Mouse (Mus musculus) myocyte (in vitro differentiated cells): ENCODE measurements at regions not wholly inside any gene's neighbourhood (a gene's known extent, or its start where the extent isn't known, plus 50 kb on each side); places are given as distances from the start of the nearest gene placed in this dataset.

Experiments used
- H3K27me3 ChIP-seq: one replicate; pipeline ENCODE4 v1.6.1; 2011; ENCODE audit not compliant: control insufficient read depth, insufficient read depth, insufficient read length
- H3K36me3 ChIP-seq: one replicate; pipeline ENCODE4 v1.6.1; 2011; ENCODE audit not compliant: control insufficient read depth, insufficient read depth
- H3K4me2 ChIP-seq: one replicate; pipeline ENCODE4 v1.6.1; 2011; ENCODE audit warnings: low read depth, control low read depth
- H3K4me3 ChIP-seq: one replicate; pipeline ENCODE4 v1.5.1; 2011; ENCODE audit warnings: mild to moderate bottlenecking, control low read depth, moderate library complexity
- H3K79me2 ChIP-seq: one replicate; pipeline ENCODE4 v1.6.1; 2011; ENCODE audit not compliant: control insufficient read depth, insufficient read depth
- H3ac ChIP-seq: one replicate; pipeline ENCODE4 v1.6.1; 2011; ENCODE audit not compliant: control insufficient read depth, insufficient read length
- CEBPB ChIP-seq: IDR thresholded peaks from 2 replicates; pipeline ENCODE4 v1.6.1; 2011; ENCODE audit warnings: mild to moderate bottlenecking, moderate library complexity; ENCODE audit not compliant: poor library complexity, insufficient read depth, severe bottlenecking
- E2F4 ChIP-seq: IDR thresholded peaks from one replicate; pipeline ENCODE4 v1.6.1; 2011; ENCODE audit warnings: mild to moderate bottlenecking, control low read depth, moderate library complexity; ENCODE audit not compliant: insufficient read depth
- MAX ChIP-seq: IDR thresholded peaks from one replicate; pipeline ENCODE4 v1.6.1; 2011; ENCODE audit warnings: low read depth, mild to moderate bottlenecking, control low read depth
- MYOD1 ChIP-seq, 3 experiments: IDR thresholded peaks; one replicate each; pipeline ENCODE4 v1.6.1; 2011; ENCODE audit warnings: control low read depth in 2 of 3, low read depth in 2 of 3, mild to moderate bottlenecking in 2 of 3, moderate library complexity in 1 of 3; ENCODE audit not compliant: insufficient read length in 2 of 3, control insufficient read depth in 1 of 3
- MYOG ChIP-seq, 3 experiments: IDR thresholded peaks; one replicate each; pipeline ENCODE4 v1.6.1; 2011; ENCODE audit warnings: control low read depth in 2 of 3, low read depth in 2 of 3, mild to moderate bottlenecking in 2 of 3; ENCODE audit not compliant: insufficient read length in 2 of 3, control insufficient read depth in 1 of 3, insufficient read depth in 1 of 3
- POLR2A ChIP-seq: IDR thresholded peaks from one replicate; pipeline ENCODE4 v1.6.1; 2011; ENCODE audit warnings: low read depth, mild to moderate bottlenecking, control low read depth, moderate library complexity; ENCODE audit not compliant: insufficient read length
- POLR2AphosphoS2 ChIP-seq: IDR thresholded peaks from one replicate; pipeline ENCODE4 v1.6.1; 2011; ENCODE audit warnings: low read depth, control low read depth; ENCODE audit not compliant: insufficient read length
- REST ChIP-seq: IDR thresholded peaks from one replicate; pipeline ENCODE4 v1.6.1; 2011; ENCODE audit warnings: mild to moderate bottlenecking, control low read depth, moderate library complexity; ENCODE audit not compliant: insufficient read depth, insufficient read length
- SRF ChIP-seq: IDR thresholded peaks from one replicate; pipeline ENCODE4 v1.6.1; 2011; ENCODE audit warnings: low read depth; ENCODE audit not compliant: control insufficient read depth, insufficient read length
- TCF12 ChIP-seq: IDR thresholded peaks from one replicate; pipeline ENCODE4 v1.6.1; 2011; ENCODE audit warnings: mild to moderate bottlenecking, control low read depth; ENCODE audit not compliant: poor library complexity, insufficient read depth, severe bottlenecking
- TCF3 ChIP-seq: IDR thresholded peaks from one replicate; pipeline ENCODE4 v1.6.1; 2011; ENCODE audit warnings: low read depth, control low read depth; ENCODE audit not compliant: insufficient read length
- USF1 ChIP-seq: IDR thresholded peaks from one replicate; pipeline ENCODE4 v1.6.1; 2011; ENCODE audit warnings: low read depth, mild to moderate bottlenecking, control low read depth, moderate library complexity

DNA sequence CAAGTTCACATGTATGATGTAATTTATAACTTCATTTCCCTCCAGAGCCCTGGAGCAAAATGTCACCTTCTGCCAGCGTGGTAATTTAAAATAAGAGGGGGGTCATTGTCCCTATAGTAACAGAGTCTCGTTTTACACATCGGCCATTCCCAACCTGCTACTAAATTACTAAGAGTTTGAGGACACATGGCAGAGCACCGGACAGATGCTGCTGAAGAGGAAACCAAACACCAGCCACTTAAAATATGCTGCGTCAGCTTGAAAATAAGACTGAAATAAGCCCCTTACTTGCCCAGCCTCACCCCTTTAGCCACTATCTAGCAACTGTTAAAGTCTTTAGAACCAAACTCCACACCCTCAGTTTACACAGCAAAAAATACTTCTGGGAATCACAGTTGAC is 518.1 kb upstream of the Atp11b start:
- no peaks in the 10 kb centered on the region for H3K79me2 ChIP-seq
- no peak overlapping the region for H3ac ChIP-seq
- H3K4me2 ChIP-seq: no peak overlapping the region
- H3K27me3 ChIP-seq: no peaks in the 10 kb centered on the region
- H3K4me3 ChIP-seq: no peak overlapping the region
- H3K36me3 ChIP-seq: no peaks in the 10 kb centered on the region
- TF ChIP-seq TCF3 (no peak), REST (no peak), MYOG (IDR thresholded peaks at IDR 0.05; ENCODE audit: control insufficient read depth in 1 of 3, insufficient read depth in 1 of 3, insufficient read length in 2 of 3, low read depth in 2 of 3) (no peak), CEBPB (no peak), TCF12 (no peak)

DNA sequence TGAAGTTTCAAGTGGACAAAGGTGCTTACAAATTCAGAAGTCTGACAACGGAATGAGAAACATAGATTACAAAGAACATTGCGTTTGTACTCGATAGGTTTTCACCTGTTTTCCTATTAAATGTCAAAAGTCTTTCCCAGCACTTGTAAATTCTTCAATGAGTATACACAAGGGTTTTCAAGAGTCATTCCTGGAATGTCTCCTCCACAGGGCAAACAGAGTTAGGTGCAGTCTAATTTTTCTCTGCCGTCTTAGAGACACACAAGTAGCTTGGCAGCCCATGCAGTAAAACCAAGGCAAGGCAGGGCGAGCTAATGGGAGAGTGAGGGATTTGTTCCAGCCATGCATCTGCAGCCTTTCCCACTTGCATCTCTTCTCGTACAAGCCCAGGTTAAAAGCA is 516.6 kb upstream of the Atp11b start:
- Histone ChIP-seq H3K4me3 (no peak overlapping the region), H3K4me2 (no peak overlapping the region), H3K27me3 (no peaks in the 10 kb centered on the region), H3K36me3 (no peaks in the 10 kb centered on the region), H3ac (no peak overlapping the region), H3K79me2 (no peaks in the 10 kb centered on the region)
- TF ChIP-seq CEBPB (no peak), MAX (no peak), USF1 (no peak), POLR2A (no peak), TCF3 (no peak), MYOG (IDR thresholded peaks at IDR 0.05; ENCODE audit: control insufficient read depth in 1 of 3, insufficient read depth in 1 of 3, insufficient read length in 2 of 3, low read depth in 2 of 3) (no peak), SRF (no peak)

DNA sequence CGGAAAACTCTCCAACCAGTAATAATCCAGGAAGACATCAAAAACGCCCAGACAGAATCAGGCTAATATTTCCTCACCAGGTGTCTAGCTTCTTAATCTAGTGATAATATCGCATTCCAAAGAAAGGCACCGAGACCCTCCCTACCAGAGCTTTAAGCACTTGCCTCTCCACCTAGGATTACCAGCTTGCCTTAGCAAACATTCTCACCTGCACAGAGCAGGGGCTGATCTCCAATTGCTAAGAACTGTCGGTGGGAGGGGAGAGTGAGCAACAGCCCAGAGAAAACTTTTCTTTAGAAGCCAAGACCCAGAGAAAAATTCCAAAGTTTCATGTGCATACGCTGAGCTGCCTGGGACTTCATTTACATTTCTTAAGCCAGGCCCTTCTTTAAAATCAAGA is 511.6 kb upstream of the Atp11b start:
- H3K79me2 ChIP-seq: no peaks in the 10 kb centered on the region

DNA sequence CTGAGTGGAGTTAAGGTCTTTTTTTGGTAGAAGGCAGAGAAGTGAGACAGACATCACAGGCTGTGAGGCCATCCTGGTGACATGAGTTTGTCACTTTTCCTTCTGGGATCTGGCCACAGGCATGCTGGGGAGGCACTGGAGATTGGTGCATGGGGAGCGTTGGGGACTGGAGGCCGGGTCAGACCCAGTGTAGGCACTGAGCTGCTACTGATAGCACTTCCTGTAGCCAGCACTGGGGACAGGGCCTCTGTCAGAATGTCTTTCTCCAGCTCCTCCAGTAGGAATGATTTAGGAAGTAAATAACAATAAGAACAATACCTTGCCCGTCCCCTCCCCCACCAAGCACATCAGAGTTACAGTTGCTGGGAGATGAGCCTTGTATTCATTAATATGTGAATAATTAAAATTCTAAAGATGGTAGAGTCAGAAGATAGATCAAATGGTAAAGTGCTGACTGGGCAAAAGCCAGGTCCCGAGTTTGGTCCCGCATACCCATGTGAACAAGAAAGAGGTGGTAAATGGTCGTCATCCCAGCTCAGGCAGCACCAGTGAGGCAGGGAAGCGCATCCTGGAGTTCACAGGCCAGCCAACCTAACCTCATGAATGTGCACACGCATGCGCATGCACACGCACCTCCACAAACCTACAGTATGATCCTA is 510.9 kb upstream of the Atp11b start:
- no peak for TF ChIP-seq REST
- no peak for TF ChIP-seq CEBPB
- no peak for TF ChIP-seq E2F4
- no peak for TF ChIP-seq MAX
- TF ChIP-seq MYOD1 (IDR thresholded peaks at IDR 0.05; ENCODE audit: control insufficient read depth in 1 of 3, insufficient read length in 2 of 3, low read depth in 2 of 3): no peak
- H3K36me3 ChIP-seq: no peaks in the 10 kb centered on the region
- no peak overlapping the region for H3ac ChIP-seq
- H3K79me2 ChIP-seq: no peaks in the 10 kb centered on the region
- H3K4me2 ChIP-seq: no peak overlapping the region
- no peak overlapping the region for H3K4me3 ChIP-seq
- no peaks in the 10 kb centered on the region for H3K27me3 ChIP-seq

More for the DNA sequence above, 511.6 kb upstream of the Atp11b start:
- H3K36me3 ChIP-seq: no peaks in the 10 kb centered on the region
- no peak overlapping the region for H3K4me2 ChIP-seq
- no peak overlapping the region for H3ac ChIP-seq
- no peak overlapping the region for H3K4me3 ChIP-seq
- TF ChIP-seq MYOD1 (IDR thresholded peaks at IDR 0.05; ENCODE audit: control insufficient read depth in 1 of 3, insufficient read length in 2 of 3, low read depth in 2 of 3) (no peak), REST (no peak), POLR2A (no peak), TCF12 (no peak), MYOG (IDR thresholded peaks at IDR 0.05; ENCODE audit: control insufficient read depth in 1 of 3, insufficient read depth in 1 of 3, insufficient read length in 2 of 3, low read depth in 2 of 3) (no peak), TCF3 (no peak)
- H3K27me3 ChIP-seq: no peaks in the 10 kb centered on the region

DNA sequence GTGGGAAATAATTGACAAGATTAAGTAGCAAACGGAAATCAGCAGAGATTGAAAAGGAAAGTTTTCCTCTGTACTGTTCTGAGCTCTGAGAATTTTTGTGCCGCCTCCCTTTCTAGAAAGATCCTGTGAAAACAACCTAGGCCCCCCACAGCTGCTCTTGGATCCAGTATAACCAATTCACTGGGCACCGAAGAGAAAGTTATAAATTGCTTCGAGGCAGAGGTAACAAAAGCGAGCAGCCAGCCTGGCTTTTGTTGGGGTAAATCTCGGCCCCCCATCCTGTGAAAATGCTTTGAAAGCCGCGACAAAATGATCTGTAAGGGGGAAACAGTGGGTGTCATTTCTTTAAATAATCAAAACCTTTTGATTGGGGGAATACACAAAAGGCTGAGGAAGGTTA is 508.9 kb upstream of the Atp11b start:
- H3K4me2 ChIP-seq: no peak overlapping the region
- TF ChIP-seq TCF3 (no peak), USF1 (no peak)

DNA sequence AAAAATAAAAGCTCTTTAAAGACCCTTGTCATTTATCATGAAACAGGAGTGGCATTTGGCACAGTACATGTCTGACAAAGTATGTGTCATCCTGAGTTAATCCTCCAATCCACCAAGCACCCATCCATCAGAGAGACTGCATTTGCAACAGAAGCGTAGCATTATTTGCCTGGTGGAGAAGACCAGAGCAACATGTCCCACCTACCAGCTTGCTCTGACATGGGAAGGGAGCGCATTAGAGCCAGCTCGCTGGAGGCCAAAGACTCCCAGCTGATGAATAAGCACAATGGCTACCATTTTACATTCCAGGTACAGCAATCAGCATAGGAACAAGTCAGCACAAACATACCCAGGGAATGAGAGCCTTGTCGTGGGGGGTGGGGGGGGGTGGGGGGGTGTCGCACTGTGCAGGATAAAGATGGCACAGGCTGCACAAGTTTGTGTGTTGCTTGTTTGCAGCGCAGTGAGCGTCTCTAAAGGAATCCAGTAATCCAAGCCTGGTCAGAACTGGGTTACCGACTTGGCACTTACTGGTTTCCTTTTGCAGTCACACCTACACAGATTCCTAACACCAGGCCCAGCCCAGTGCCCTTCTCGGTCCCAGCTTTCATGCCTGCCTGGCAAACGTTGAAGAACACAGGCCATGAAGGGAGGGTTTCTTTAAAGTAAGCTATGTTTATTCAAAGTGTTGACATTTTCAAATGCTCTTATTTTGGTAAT is 507.8 kb upstream of the Atp11b start:
- Histone ChIP-seq H3K4me2 (no peak overlapping the region), H3K79me2 (no peaks in the 10 kb centered on the region), H3ac (no peak overlapping the region), H3K4me3 (no peak overlapping the region), H3K27me3 (no peaks in the 10 kb centered on the region), H3K36me3 (no peaks in the 10 kb centered on the region)
- no peak for TF ChIP-seq MAX
- TF ChIP-seq POLR2A: no peak
- no peak for TF ChIP-seq TCF12
- TF ChIP-seq USF1: no peak
- no peak for TF ChIP-seq TCF3
- no peak for TF ChIP-seq CEBPB
- no peak for TF ChIP-seq MYOD1 (IDR thresholded peaks at IDR 0.05; ENCODE audit: control insufficient read depth in 1 of 3, insufficient read length in 2 of 3, low read depth in 2 of 3)
- no peak for TF ChIP-seq MYOG (IDR thresholded peaks at IDR 0.05; ENCODE audit: control insufficient read depth in 1 of 3, insufficient read depth in 1 of 3, insufficient read length in 2 of 3, low read depth in 2 of 3)
- TF ChIP-seq REST: no peak
- TF ChIP-seq POLR2AphosphoS2: no peak
- no peak for TF ChIP-seq SRF
- TF ChIP-seq E2F4: no peak

More for the DNA sequence above, 508.9 kb upstream of the Atp11b start:
- H3K36me3 ChIP-seq: no peaks in the 10 kb centered on the region
- no peaks in the 10 kb centered on the region for H3K79me2 ChIP-seq
- no peak overlapping the region for H3ac ChIP-seq
- H3K4me3 ChIP-seq: no peak overlapping the region
- no peaks in the 10 kb centered on the region for H3K27me3 ChIP-seq
